Mouse (Mus musculus) testis, adult 2 months (tissue): ENCODE data around the gene Zfp866.
A peak's percentile ranks its signal among the peaks of the same experiment; 100 is the strongest.

ENCODE experiments used
- CTCF ChIP-seq: fragments of 200-500 bp; IDR thresholded peaks from 2 replicates; pipeline ENCODE4 v1.5.1; 2012; ENCODE audit warnings: low read depth, mild to moderate bottlenecking, inconsistent platforms, low read length, moderate library complexity; ENCODE audit not compliant: control insufficient read depth, insufficient read depth, insufficient replicate concordance
- POLR2A ChIP-seq: fragments of 200-500 bp; IDR thresholded peaks from 2 replicates; pipeline ENCODE4 v1.6.1; 2012; ENCODE audit warnings: low read depth, mild to moderate bottlenecking, inconsistent platforms, low read length, moderate library complexity; ENCODE audit not compliant: control insufficient read depth

DNA sequence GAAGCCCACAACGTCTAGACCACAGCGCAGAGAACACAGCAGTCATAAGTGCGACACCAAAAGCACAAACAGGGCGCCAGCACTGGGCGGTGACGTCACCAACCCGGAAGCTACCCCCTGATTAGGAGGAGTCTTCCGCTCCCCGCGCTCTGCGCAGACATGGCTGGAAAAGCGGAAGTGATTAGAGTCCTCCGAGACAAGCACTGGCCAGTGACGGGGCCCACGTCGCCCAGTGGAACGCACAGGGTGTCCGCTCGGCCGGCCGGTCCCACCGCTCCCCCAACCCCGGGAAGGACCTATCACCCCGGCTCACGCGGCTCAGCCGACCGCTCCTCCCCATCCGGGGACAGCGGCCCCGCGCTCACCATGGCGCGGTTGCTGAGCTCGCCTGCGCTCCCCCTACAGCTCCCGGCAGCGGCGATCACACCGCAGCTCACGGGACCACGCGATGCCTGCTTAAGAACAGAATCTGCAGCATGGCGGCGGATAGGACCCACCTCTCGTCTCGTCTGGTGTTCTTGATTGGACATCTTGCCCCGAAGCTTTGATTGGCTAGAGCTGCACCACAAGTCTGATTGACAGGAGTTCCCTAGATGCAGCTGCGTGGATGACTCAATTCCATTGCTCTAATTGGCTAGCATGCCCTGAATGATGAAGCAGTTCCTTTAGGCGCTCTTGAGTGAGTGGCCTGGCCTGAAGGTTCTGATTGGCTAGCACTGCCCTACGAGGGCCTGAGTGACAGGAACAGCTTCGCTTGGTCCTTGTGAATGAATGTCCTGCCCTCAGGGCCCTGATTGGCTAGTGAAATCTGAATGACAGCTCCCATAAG, 74.4 kb downstream of the Zfp866 start:
- TF ChIP-seq CTCF (no peak), POLR2A (peak; percentile 57)
